Mouse (Mus musculus) bone marrow, adult 2 months (tissue): ENCODE data around the gene D10Wsu102e.

Source experiments
- CTCF ChIP-seq: fragments of 200-500 bp; IDR thresholded peaks from 2 replicates; pipeline ENCODE4 v1.5.1; 2011; ENCODE audit warnings: low read length, control low read depth; ENCODE audit not compliant: control insufficient read depth, insufficient read depth
- POLR2A ChIP-seq: fragments of 200-500 bp; IDR thresholded peaks from 2 replicates; pipeline ENCODE4 v1.6.1; 2011; ENCODE audit warnings: low read depth, mild to moderate bottlenecking, control low read depth, low read length, borderline replicate concordance; ENCODE audit not compliant: control insufficient read depth

- no peak for TF ChIP-seq POLR2A
- no peak for TF ChIP-seq CTCF
Observed at GRCm38 (mm10) chr10:83363451-83363850, 3.4 kb downstream of the D10Wsu102e start.
